Mouse (Mus musculus) embryonic fibroblast, embryonic 13.5 days (primary cell): ENCODE measurements at regions not wholly inside any gene's neighbourhood (a gene's known extent, or its start where the extent isn't known, plus 50 kb on each side); places are given as distances from the start of the nearest gene placed in this dataset.

Experiments
- CTCF ChIP-seq: IDR thresholded peaks from 2 replicates; pipeline ENCODE4 v1.5.1; 2011; ENCODE audit warnings: mild to moderate bottlenecking, control low read depth, low read length, moderate library complexity, borderline replicate concordance; ENCODE audit not compliant: insufficient read depth
- POLR2A ChIP-seq: IDR thresholded peaks from 2 replicates; pipeline ENCODE4 v1.6.1; 2011; ENCODE audit warnings: low read depth, mild to moderate bottlenecking, control low read depth, low read length, moderate library complexity

DNA sequence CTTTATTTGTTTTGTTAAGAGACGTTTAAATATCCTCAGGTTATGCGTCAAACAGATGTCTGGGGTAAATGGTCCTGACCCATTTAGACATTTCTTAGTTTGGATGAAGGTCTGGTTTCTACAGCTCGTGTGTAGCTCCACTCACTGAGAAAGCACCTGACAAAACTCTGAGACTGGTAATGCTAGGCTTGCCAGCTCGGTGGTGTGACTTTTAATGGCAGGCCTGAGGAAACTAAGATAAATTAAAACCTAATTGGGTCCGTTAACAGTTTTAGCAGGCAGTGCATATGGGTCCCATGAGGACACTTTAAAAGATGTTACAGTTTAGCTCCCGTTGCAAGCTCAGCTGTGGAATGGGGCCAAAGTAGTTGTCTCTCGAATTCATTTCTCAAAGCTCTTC lies 199.5 kb downstream of the Pax1 start:
- TF ChIP-seq CTCF, result no peak
- no peak for TF ChIP-seq POLR2A
